Mouse (Mus musculus) kidney, adult 2 months (tissue): ENCODE results near the gene Tubb1. TPM values are rescaled to one million over a fixed set of nuclear protein-coding genes. Genes with fewer than 3 reads are reported as not detected.
A peak's percentile ranks its signal among the peaks of the same experiment; 100 is the strongest.

Source experiments
- DNase-seq: peaks from one replicate; pipeline ENCODE4 v3.0.0; 2021
- H3K27ac ChIP-seq: fragments of 200-500 bp; 2 replicates; pipeline ENCODE4 v1.5.1; 2012; ENCODE audit warnings: low read depth, low read length, control low read depth, inconsistent platforms; ENCODE audit not compliant: insufficient read depth
- H3K27me3 ChIP-seq: fragments of 200-500 bp; replicated peaks from 2 replicates; pipeline ENCODE4 v1.6.1; 2012; ENCODE audit warnings: mild to moderate bottlenecking, moderate library complexity, low read length, inconsistent platforms; ENCODE audit not compliant: control insufficient read depth, insufficient read depth
- H3K36me3 ChIP-seq: fragments of 200-500 bp; 2 replicates; pipeline ENCODE4 v1.6.1; 2012; ENCODE audit warnings: mild to moderate bottlenecking, moderate library complexity, low read length, inconsistent platforms; ENCODE audit not compliant: control insufficient read depth, insufficient read depth
- H3K4me1 ChIP-seq: fragments of 200-500 bp; 2 replicates; pipeline ENCODE4 v1.6.1; 2011; ENCODE audit warnings: low read length; ENCODE audit not compliant: control insufficient read depth, insufficient read depth
- H3K4me3 ChIP-seq: fragments of 200-500 bp; 2 replicates; pipeline ENCODE4 v1.5.1; 2011; ENCODE audit warnings: mild to moderate bottlenecking, low read depth, low read length, control low read depth; ENCODE audit not compliant: insufficient read depth
- CTCF ChIP-seq: fragments of 200-500 bp; conservative IDR thresholded peaks from 2 replicates; pipeline ENCODE4 v1.5.1; 2011; ENCODE audit warnings: low read depth, mild to moderate bottlenecking, control low read depth, low read length, moderate library complexity, mixed read lengths; ENCODE audit not compliant: insufficient read depth, insufficient read length
- POLR2A ChIP-seq: fragments of 200-500 bp; IDR thresholded peaks from one replicate; pipeline ENCODE4 v1.6.1; 2011; ENCODE audit warnings: low read depth, low read length, control low read depth
- WGBS: fragments of 180-500 bp; shearing (Covaris S2); methylation state at CpG from one replicate; pipeline ENCODE4 v1.1.7; 2018; 5-methylcytosine and 5-hydroxymethylcytosine counted together
- polyA plus RNA-seq: library from polyadenylated mRNA; depleted of rRNA; stranded (reverse); fragments of >200 nt; gene quantifications from 2 replicates; pipeline ENCODE4 v1.2.3, GENCODE M21; 2012

Tubb1 gene
- polyA plus RNA-seq, 1 experiment: 0.61 TPM

DNA sequence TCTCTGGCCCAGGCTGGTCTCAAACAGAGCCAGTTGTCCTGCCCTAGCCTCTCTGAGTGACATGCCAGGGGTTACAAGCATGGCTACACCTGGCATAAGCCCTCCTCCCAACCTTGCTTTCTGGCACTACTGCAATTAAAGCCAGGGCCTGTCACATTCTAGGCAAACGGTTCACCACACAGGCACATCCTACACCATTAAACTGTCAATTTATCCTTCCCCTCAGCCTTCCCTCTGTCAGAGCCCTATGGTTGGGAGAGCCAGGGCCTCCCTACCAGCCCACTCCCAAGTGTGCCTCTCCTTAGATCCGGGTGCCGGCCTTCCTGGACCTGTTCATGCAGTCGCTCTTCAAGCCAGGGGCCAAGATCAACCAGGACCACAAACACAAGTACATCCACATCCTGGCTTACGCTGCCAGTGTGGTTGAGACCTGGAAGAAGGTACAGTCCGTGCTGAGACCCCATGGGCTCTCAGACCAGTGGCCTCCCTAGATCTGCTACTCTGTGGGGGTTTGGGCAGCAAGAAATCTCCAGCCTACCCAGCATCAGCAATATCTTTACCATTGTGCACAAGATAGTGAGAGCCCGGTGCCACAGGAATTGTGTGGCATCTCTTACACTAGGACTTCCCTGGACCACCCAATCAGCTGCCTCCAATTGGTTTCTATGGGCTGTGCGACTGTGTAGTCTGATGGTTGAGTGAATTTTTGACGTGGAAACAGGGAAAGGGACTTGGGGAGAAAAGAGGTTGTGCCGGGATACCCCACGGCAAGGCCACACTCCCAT, 26.0 kb upstream of the Tubb1 start:
- Histone ChIP-seq H3K27me3 (no peaks in the 10 kb centered on the region), H3K4me3 (no peak overlapping the region), H3K4me1 (peaks cover 3% of the 10 kb centered on the region; the same call in 1 of the 2 replicates), H3K36me3 (no peaks in the 10 kb centered on the region), H3K27ac (no peak overlapping the region)
- DNase-seq: no peak
- no peak for TF ChIP-seq CTCF
- TF ChIP-seq POLR2A: no peak
- 80% methylated on average over 11 of the region's 11 CpGs for WGBS

DNA sequence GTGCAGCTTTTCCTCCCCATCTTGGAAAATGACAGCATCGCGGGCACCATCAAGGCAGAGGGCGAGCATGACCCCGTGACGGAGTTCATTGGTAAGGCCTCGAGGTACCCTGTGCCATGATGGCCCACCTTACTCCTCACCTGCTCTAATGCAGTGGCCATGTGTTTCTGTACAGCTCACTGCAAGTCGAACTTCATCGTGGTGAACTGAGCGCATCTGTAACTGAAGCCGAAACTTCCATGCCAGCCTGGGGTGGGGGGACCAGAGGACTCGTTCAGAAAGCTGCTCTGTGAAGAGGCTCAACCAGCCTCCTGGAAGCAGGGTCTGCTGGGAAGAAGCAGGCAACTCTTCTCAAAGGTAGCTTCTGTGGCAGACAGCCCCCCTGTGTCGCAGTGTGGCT, 23.6 kb upstream of the Tubb1 start:
- Histone ChIP-seq H3K27me3 (no peaks in the 10 kb centered on the region), H3K4me3 (no peak overlapping the region), H3K27ac (no peak overlapping the region), H3K4me1 (peaks cover 3% of the 10 kb centered on the region; the same call in 1 of the 2 replicates), H3K36me3 (no peaks in the 10 kb centered on the region)
- TF ChIP-seq CTCF (no peak), POLR2A (no peak)
- DNase-seq: no peak
- 83% methylated on average over 12 of the region's 12 CpGs for WGBS

DNA sequence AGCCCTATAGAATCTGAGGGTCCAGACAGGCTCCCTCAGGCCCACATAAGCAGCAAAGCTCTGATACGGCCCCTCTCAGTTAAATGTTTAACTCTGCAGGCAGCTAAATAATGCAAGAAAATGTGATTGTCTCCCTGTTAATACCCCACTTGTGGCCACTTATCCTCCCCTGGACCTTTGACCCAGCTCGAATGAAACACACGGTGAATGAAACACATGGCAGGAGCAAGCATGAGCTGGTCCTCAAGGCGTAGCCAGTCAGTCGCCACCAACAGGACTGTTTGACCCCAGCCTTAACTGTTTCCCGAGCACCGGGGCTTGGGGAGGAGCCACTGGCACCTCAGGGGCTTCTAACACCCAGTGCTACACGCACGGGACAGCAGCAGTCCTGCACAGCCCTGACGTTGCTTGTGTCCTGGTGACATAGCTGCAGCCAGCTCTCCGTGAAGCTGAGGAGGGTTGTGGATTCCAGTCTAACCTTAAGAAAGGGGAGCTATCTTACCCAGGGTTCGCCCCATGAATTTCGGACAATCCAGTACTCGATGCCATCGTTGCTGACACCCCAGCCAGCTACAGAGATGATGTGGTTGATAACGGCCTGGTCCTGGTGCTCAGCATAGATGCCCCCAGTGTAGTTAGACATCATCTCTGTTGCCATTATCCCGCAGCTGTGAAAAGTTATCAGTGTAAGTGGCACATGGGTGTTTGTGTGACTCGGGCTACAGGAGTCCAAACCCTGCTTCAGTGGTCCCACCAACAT, 22.2 kb upstream of the Tubb1 start:
- no peak for TF ChIP-seq POLR2A
- no peak for TF ChIP-seq CTCF
- H3K4me3 ChIP-seq: no peak overlapping the region
- H3K27me3 ChIP-seq: no peaks in the 10 kb centered on the region
- peaks cover 3% of the 10 kb centered on the region; the same call in 1 of the 2 replicates for H3K4me1 ChIP-seq
- DNase-seq: peak; percentile 65
- H3K36me3 ChIP-seq: no peaks in the 10 kb centered on the region
- no peak overlapping the region for H3K27ac ChIP-seq
- 65% methylated on average over 18 of the region's 18 CpGs for WGBS

DNA sequence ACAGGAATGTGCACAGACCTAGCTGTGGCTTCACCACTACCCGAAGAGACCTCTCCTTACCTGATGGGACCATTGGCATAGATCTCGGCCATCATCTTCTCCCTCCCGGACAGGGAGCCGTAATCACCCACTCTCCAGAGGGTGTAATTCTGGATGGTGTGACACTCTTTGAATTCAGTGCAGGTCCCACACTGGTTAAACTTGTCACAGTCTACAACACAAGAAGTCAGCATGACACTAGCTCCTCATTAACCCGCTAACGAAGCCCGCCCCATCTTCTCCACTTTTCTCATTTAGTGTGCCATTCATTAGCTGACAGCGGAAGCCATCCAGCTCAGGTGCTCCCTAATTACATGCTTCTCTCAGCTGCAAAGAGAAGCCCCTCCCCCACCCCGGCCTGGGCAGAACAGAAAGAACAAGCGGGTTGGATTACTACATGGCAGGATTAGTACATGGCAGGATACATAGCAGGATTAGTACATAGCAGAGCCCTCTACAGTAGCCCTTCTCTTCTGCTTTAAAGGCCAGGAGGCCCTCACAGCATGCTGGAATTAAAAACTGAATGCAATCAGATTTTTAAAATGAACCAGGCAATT, 21.4 kb upstream of the Tubb1 start:
- no peak overlapping the region for H3K4me3 ChIP-seq
- DNase-seq: no peak
- H3K36me3 ChIP-seq: no peaks in the 10 kb centered on the region
- 86% methylated on average over 10 of the region's 10 CpGs for WGBS
- H3K27me3 ChIP-seq: no peaks in the 10 kb centered on the region
- TF ChIP-seq POLR2A: no peak
- TF ChIP-seq CTCF: no peak
- H3K4me1 ChIP-seq: peaks cover 3% of the 10 kb centered on the region; the same call in 1 of the 2 replicates
- no peak overlapping the region for H3K27ac ChIP-seq

DNA sequence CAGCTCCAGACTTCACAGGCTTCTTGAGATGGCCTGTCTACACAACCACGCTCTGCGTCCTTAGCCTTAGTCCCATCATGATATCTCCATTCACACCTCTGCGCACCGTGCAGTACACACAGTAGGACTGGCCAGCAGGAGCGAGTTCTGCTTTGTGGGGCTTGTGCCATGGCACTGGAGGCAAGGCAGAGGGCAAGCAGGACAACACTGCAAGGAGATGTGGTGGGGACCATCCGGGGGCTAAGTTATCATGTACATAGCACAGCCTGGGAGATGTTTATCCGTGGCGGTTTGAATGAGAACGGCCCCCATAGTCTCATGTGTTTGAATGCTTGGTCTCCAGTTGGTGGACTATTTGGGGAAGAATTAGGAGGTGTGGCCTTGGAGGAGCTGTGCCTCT, 15.6 kb upstream of the Tubb1 start:
- H3K36me3 ChIP-seq: no peaks in the 10 kb centered on the region
- DNase-seq: no peak
- H3K4me1 ChIP-seq: no peaks in the 10 kb centered on the region; the same call in 1 of the 2 replicates
- H3K4me3 ChIP-seq: no peak overlapping the region
- no peak overlapping the region for H3K27ac ChIP-seq
- 97% methylated on average over 9 of the region's 9 CpGs for WGBS
- TF ChIP-seq CTCF: no peak
- TF ChIP-seq POLR2A: no peak
- no peaks in the 10 kb centered on the region for H3K27me3 ChIP-seq

DNA sequence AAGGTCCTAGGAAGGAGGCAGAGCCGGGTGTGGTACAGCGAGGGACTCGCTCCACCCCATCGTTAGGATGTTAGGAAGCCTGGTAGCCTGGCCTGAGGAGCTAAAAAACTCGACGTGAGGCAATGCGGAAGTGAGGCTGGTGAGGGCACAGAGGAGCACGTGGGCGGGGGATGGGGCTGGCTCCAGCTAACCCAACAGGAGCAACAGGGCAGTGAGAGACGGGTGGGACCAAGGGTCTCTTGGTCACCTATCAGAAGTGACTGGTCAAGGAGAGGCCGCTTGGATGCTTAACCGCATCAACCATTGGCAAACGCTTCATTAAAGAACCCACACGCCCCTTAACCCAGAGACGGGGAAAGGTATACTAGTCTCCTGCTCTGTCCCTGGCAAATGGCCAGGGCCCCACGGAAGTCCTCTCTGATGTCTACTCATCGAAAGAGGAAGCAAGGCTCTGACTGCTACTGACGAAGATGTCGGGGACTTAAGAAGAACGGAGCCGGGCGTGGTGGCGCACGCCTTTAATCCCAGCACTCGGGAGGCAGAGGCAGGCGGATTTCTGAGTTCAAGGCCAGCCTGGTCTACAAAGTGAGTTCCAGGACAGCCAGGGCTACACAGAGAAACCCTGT, 14.3 kb upstream of the Tubb1 start:
- WGBS: 87% methylated on average over 26 of the region's 26 CpGs
- Histone ChIP-seq H3K4me1 (no peaks in the 10 kb centered on the region; the same call in 1 of the 2 replicates), H3K4me3 (no peak overlapping the region), H3K36me3 (no peaks in the 10 kb centered on the region), H3K27ac (no peak overlapping the region), H3K27me3 (no peaks in the 10 kb centered on the region)
- peak; percentile 27 for DNase-seq
- no peak for TF ChIP-seq CTCF
- TF ChIP-seq POLR2A: no peak
